Mouse (Mus musculus): ENCODE measurements around the gene Hormad1. TPM values are rescaled to one million over a fixed set of nuclear protein-coding genes. Genes with fewer than 3 reads are reported as not detected.
"Not testable (repeated sequence)": the region's sequence is repeated elsewhere in the genome, so short reads cannot be mapped to it uniquely, and the experiment has no call there.

The Hormad1 gene
- total RNA-seq, 2 experiments from 2014 or later, result not detected

- ATAC-seq (replicated peaks; ENCODE audit: low FRiP score, low TSS enrichment, poor library complexity, severe bottlenecking), result no peak
Observed at GRCm38 (mm10) chr3:95550176-95550575, 9.3 kb upstream of the Hormad1 start.

GRCm38 (mm10) chr3:95553986-95554385, 5.5 kb upstream of the Hormad1 start:
- no peak for ATAC-seq (replicated peaks; ENCODE audit: low FRiP score, low TSS enrichment, poor library complexity, severe bottlenecking)

GRCm38 (mm10) chr3:95560738-95561137, 1.3 kb downstream of the Hormad1 start:
- no peak for ATAC-seq (replicated peaks; ENCODE audit: low FRiP score, low TSS enrichment, poor library complexity, severe bottlenecking)

- no peak for ATAC-seq (replicated peaks; ENCODE audit: low FRiP score, low TSS enrichment, poor library complexity, severe bottlenecking)
Observed at GRCm38 (mm10) chr3:95561826-95562225, 2.3 kb downstream of the Hormad1 start.

GRCm38 (mm10) chr3:95569585-95569984, 10.1 kb downstream of the Hormad1 start:
- ATAC-seq (replicated peaks; ENCODE audit: low FRiP score, low TSS enrichment, poor library complexity, severe bottlenecking), result no peak

GRCm38 (mm10) chr3:95587754-95588603, 28.5 kb downstream of the Hormad1 start:
- no peak; the same call in 1 of the 2 replicates for ATAC-seq (replicated peaks; ENCODE audit: low FRiP score, low TSS enrichment, poor library complexity, severe bottlenecking)

- peak; percentile 100 for ATAC-seq (replicated peaks; ENCODE audit: low FRiP score, low TSS enrichment, poor library complexity, severe bottlenecking)
Observed at GRCm38 (mm10) chr3:95588604-95589086, 29.2 kb downstream of the Hormad1 start, which contains the start of gene Golph3l. Gene Golph3l, plus strand, starts transcription at chr3:95588934.

GRCm38 (mm10) chr3:95598734-95599133, 39.3 kb downstream of the Hormad1 start:
- no peak for ATAC-seq (replicated peaks; ENCODE audit: low FRiP score, low TSS enrichment, poor library complexity, severe bottlenecking)

- no peak for ATAC-seq (replicated peaks; ENCODE audit: low FRiP score, low TSS enrichment, poor library complexity, severe bottlenecking)
Observed at GRCm38 (mm10) chr3:95601287-95601686, 41.8 kb downstream of the Hormad1 start.

- ATAC-seq (replicated peaks; ENCODE audit: low FRiP score, low TSS enrichment, poor library complexity, severe bottlenecking), result no peak
Observed at GRCm38 (mm10) chr3:95606096-95606495, 46.6 kb downstream of the Hormad1 start.

- no peak for ATAC-seq (replicated peaks; ENCODE audit: low FRiP score, low TSS enrichment, poor library complexity, severe bottlenecking)
Observed at GRCm38 (mm10) chr3:95609195-95609594, 49.7 kb downstream of the Hormad1 start.

- no peak for ATAC-seq (replicated peaks; ENCODE audit: low FRiP score, low TSS enrichment, poor library complexity, severe bottlenecking)
Observed at GRCm38 (mm10) chr3:95613996-95614395, 54.5 kb downstream of the Hormad1 start.

- no peak for ATAC-seq (replicated peaks; ENCODE audit: low FRiP score, low TSS enrichment, poor library complexity, severe bottlenecking)
Observed at GRCm38 (mm10) chr3:95618511-95618910, 59.0 kb downstream of the Hormad1 start.

GRCm38 (mm10) chr3:95621241-95621640, 61.8 kb downstream of the Hormad1 start:
- ATAC-seq (replicated peaks; ENCODE audit: low FRiP score, low TSS enrichment, poor library complexity, severe bottlenecking), result no peak

GRCm38 (mm10) chr3:95622421-95622820, 62.9 kb downstream of the Hormad1 start:
- ATAC-seq (replicated peaks; ENCODE audit: low FRiP score, low TSS enrichment, poor library complexity, severe bottlenecking), result not testable (repeated sequence)

- no peak for ATAC-seq (replicated peaks; ENCODE audit: low FRiP score, low TSS enrichment, poor library complexity, severe bottlenecking)
Observed at GRCm38 (mm10) chr3:95623551-95623950, 64.1 kb downstream of the Hormad1 start.

GRCm38 (mm10) chr3:95623991-95624515, 64.6 kb downstream of the Hormad1 start:
- not testable (repeated sequence) for ATAC-seq (replicated peaks; ENCODE audit: low FRiP score, low TSS enrichment, poor library complexity, severe bottlenecking)

GRCm38 (mm10) chr3:95624628-95625503, 65.4 kb downstream of the Hormad1 start, which contains the start of gene Ensa:
Gene Ensa, plus strand, starts transcription at chr3:95624993.
- ATAC-seq (replicated peaks; ENCODE audit: low FRiP score, low TSS enrichment, poor library complexity, severe bottlenecking), result peak; percentile 97

GRCm38 (mm10) chr3:95627763-95628162, 68.3 kb downstream of the Hormad1 start:
- ATAC-seq (replicated peaks; ENCODE audit: low FRiP score, low TSS enrichment, poor library complexity, severe bottlenecking), result no peak

GRCm38 (mm10) chr3:95629755-95630154, 70.3 kb downstream of the Hormad1 start:
- no peak for ATAC-seq (replicated peaks; ENCODE audit: low FRiP score, low TSS enrichment, poor library complexity, severe bottlenecking)
